Mouse (Mus musculus): ENCODE measurements around the gene Olfr323. TPM values are rescaled to one million over a fixed set of nuclear protein-coding genes. Genes with fewer than 3 reads are reported as not detected.

The Olfr323 gene
- polyA plus RNA-seq, 1 experiment: not detected

DNA sequence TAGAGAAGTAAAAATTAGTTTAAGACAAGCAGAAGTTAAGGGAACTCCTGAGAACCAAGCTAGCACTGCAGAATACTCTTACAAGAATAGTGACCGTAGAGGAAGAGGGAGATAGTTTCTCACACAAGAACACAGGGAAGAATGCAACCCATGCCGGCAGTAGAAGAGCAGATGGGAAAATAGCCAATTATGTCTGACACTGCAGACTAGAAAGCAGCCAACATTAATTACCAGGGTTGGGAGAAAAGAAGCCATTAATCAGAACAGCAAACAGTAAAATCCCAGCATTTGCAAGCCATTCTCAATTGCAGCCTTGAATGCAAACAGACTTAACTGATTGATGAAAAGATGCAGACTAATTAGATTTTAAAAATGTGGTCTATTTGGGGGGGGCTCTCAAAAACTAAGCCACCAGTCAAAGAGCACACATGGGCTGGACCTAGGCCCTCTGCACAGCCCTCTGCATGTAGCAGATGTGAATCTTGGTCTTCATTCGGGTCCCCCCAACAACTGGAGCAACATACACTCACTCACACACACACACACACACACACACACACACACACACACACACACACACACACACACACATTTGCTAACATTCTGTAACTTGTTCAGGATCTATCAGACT is 41.6 kb downstream of the Olfr323 start:
- Histone ChIP-seq H3K36me3 (ENCODE audit: control insufficient read depth, insufficient read depth) (no peaks in the 10 kb centered on the region), H3K27me3 (ENCODE audit: control insufficient read depth, insufficient read depth, insufficient read length) (no peaks in the 10 kb centered on the region), H3K4me2 (ENCODE audit: low read depth) (no peak overlapping the region), H3ac (ENCODE audit: control insufficient read depth, insufficient read length) (no peak overlapping the region), H3K4me3 (no peak overlapping the region), H3K79me2 (ENCODE audit: control insufficient read depth, insufficient read depth) (no peaks in the 10 kb centered on the region)
- TF ChIP-seq TCF12 (IDR thresholded peaks at IDR 0.05; ENCODE audit: insufficient read depth, poor library complexity, severe bottlenecking) (no peak), SRF (IDR thresholded peaks at IDR 0.05; ENCODE audit: control insufficient read depth, insufficient read length, low read depth) (no peak), POLR2AphosphoS2 (IDR thresholded peaks at IDR 0.05; ENCODE audit: insufficient read length, low read depth) (no peak), MYOG (IDR thresholded peaks at IDR 0.05; ENCODE audit: control insufficient read depth in 1 of 3, insufficient read depth in 1 of 3, insufficient read length in 2 of 3, low read depth in 2 of 3) (no peak), POLR2A (IDR thresholded peaks at IDR 0.05; ENCODE audit: insufficient read length, low read depth) (no peak), CEBPB (IDR thresholded peaks at IDR 0.05; ENCODE audit: insufficient read depth, poor library complexity, severe bottlenecking) (no peak), E2F4 (IDR thresholded peaks at IDR 0.05; ENCODE audit: insufficient read depth) (no peak), MAX (IDR thresholded peaks at IDR 0.05; ENCODE audit: low read depth) (no peak), TCF3 (IDR thresholded peaks at IDR 0.05; ENCODE audit: insufficient read length, low read depth) (no peak), USF1 (IDR thresholded peaks at IDR 0.05; ENCODE audit: low read depth) (no peak), MYOD1 (IDR thresholded peaks at IDR 0.05; ENCODE audit: control insufficient read depth in 1 of 3, insufficient read length in 2 of 3, low read depth in 2 of 3) (no peak), REST (IDR thresholded peaks at IDR 0.05; ENCODE audit: insufficient read depth, insufficient read length) (no peak)

DNA sequence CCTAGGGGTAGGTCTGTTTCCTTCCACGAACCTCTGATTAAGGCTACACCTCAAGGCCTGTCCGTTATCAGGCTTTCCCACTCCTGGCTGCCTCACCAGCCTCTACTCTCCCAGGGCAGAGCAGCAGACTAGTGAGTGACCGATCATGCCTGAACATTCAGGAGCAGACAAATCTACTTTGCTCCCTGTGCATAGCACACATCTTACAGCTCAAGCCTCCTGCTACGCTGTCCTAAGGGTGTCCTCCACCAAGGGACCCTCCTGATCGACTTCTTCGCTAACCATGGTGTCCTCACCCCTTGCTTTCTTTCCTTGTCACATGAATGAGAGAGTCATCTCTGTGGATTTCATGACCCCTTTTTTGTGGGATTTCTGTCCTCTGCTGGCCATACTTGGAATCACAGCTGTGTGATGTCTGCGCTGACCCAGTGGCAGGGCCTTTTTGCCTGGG is 42.4 kb downstream of the Olfr323 start:
- Histone ChIP-seq H3K36me3 (ENCODE audit: control insufficient read depth, insufficient read depth) (no peaks in the 10 kb centered on the region), H3K79me2 (ENCODE audit: control insufficient read depth, insufficient read depth) (no peaks in the 10 kb centered on the region), H3ac (ENCODE audit: control insufficient read depth, insufficient read length) (no peak overlapping the region), H3K4me3 (no peak overlapping the region), H3K27me3 (ENCODE audit: control insufficient read depth, insufficient read depth, insufficient read length) (no peaks in the 10 kb centered on the region), H3K4me2 (ENCODE audit: low read depth) (no peak overlapping the region)
- TF ChIP-seq CEBPB (IDR thresholded peaks at IDR 0.05; ENCODE audit: insufficient read depth, poor library complexity, severe bottlenecking): no peak

DNA sequence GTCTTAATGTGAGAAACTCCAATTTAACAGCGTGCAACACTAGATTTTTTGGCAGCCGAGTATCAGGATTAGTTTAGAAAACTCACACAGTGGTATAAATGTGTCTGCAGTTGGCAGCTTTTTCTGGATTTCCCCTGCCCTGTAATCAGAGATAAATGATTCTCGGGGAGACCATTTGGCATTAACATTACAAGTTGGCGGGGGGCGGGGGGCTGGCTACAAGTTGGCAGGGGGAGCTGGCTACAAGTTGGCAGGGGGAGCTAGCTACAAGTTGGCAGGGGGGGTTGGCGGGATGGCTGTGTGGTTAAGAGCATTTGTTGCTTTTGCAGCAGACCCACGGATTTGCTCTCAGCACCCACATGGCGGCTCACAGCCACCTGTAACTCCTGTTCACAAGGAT is 51.7 kb downstream of the Olfr323 start:
- no peak overlapping the region for H3K4me3 ChIP-seq
- TF ChIP-seq E2F4 (IDR thresholded peaks at IDR 0.05; ENCODE audit: insufficient read depth) (no peak), POLR2A (IDR thresholded peaks at IDR 0.05; ENCODE audit: insufficient read length, low read depth) (no peak), SRF (IDR thresholded peaks at IDR 0.05; ENCODE audit: control insufficient read depth, insufficient read length, low read depth) (no peak), CEBPB (IDR thresholded peaks at IDR 0.05; ENCODE audit: insufficient read depth, poor library complexity, severe bottlenecking) (no peak), TCF3 (IDR thresholded peaks at IDR 0.05; ENCODE audit: insufficient read length, low read depth) (no peak), TCF12 (IDR thresholded peaks at IDR 0.05; ENCODE audit: insufficient read depth, poor library complexity, severe bottlenecking) (no peak), MYOD1 (IDR thresholded peaks at IDR 0.05; ENCODE audit: control insufficient read depth in 1 of 3, insufficient read length in 2 of 3, low read depth in 2 of 3) (no peak), MYOG (IDR thresholded peaks at IDR 0.05; ENCODE audit: control insufficient read depth in 1 of 3, insufficient read depth in 1 of 3, insufficient read length in 2 of 3, low read depth in 2 of 3) (no peak), POLR2AphosphoS2 (IDR thresholded peaks at IDR 0.05; ENCODE audit: insufficient read length, low read depth) (no peak), MAX (IDR thresholded peaks at IDR 0.05; ENCODE audit: low read depth) (no peak), REST (IDR thresholded peaks at IDR 0.05; ENCODE audit: insufficient read depth, insufficient read length) (no peak), USF1 (IDR thresholded peaks at IDR 0.05; ENCODE audit: low read depth) (no peak)
- H3K4me2 ChIP-seq (ENCODE audit: low read depth): no peak overlapping the region
- H3ac ChIP-seq (ENCODE audit: control insufficient read depth, insufficient read length): no peak overlapping the region
- peaks cover 12% of the 10 kb centered on the region for H3K27me3 ChIP-seq (ENCODE audit: control insufficient read depth, insufficient read depth, insufficient read length)
- H3K79me2 ChIP-seq (ENCODE audit: control insufficient read depth, insufficient read depth): no peaks in the 10 kb centered on the region
- no peaks in the 10 kb centered on the region for H3K36me3 ChIP-seq (ENCODE audit: control insufficient read depth, insufficient read depth)

DNA sequence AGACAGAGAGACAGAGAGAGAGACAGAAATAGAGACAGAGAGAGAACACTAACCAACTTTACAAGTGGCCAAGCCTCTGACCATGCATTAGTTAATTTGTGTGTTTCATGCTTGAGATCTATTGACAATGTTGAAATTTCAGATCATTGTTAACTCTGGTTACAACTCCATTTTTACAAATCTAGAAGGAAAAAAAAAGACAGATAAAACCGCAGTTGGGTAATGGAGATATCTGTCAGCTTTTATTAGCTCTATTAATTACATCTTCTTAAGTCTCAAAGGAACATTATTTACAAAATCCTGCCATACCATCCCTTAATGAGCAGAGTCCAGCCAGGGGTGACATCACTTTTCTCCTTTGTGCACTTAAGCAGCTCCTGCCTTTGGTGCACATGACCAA is 52.9 kb downstream of the Olfr323 start, which contains the start of gene Olfr325:
Olfr325 (plus strand) TSS at position 301 of the 400 bp plus-strand sequence.
- H3K4me2 ChIP-seq (ENCODE audit: low read depth): no peak within 1 kb of the TSS
- no peak within 1 kb of the TSS for H3K4me3 ChIP-seq
- H3K79me2 ChIP-seq (ENCODE audit: control insufficient read depth, insufficient read depth): no peaks in the 10 kb centered on the region
- peaks cover 12% of the 10 kb centered on the region for H3K27me3 ChIP-seq (ENCODE audit: control insufficient read depth, insufficient read depth, insufficient read length)
- H3ac ChIP-seq (ENCODE audit: control insufficient read depth, insufficient read length): no peak within 1 kb of the TSS
- H3K36me3 ChIP-seq (ENCODE audit: control insufficient read depth, insufficient read depth): no peaks in the 10 kb centered on the region
- no peak for TF ChIP-seq MYOG (IDR thresholded peaks at IDR 0.05; ENCODE audit: control insufficient read depth in 1 of 3, insufficient read depth in 1 of 3, insufficient read length in 2 of 3, low read depth in 2 of 3)
- no peak for TF ChIP-seq POLR2A (IDR thresholded peaks at IDR 0.05; ENCODE audit: insufficient read length, low read depth)
- no peak for TF ChIP-seq E2F4 (IDR thresholded peaks at IDR 0.05; ENCODE audit: insufficient read depth)
- TF ChIP-seq MAX (IDR thresholded peaks at IDR 0.05; ENCODE audit: low read depth): no peak
- no peak for TF ChIP-seq MYOD1 (IDR thresholded peaks at IDR 0.05; ENCODE audit: control insufficient read depth in 1 of 3, insufficient read length in 2 of 3, low read depth in 2 of 3)
- TF ChIP-seq SRF (IDR thresholded peaks at IDR 0.05; ENCODE audit: control insufficient read depth, insufficient read length, low read depth): no peak

Other genes starting within 250 kb of the Olfr323 start
- not detected for gene 1810065E05Rik, start 209.4 kb downstream of the Olfr323 start, polyA plus RNA-seq (2012; fragmentation: generic; extraction: Trizol)
- not detected for gene Gm12253, start 197.9 kb downstream of the Olfr323 start, polyA plus RNA-seq (2012; fragmentation: generic; extraction: Trizol)
- gene Lypd9, start 177.6 kb downstream of the Olfr323 start, polyA plus RNA-seq (2012; fragmentation: generic; extraction: Trizol): not detected
- not detected for gene Olfr30, start 168.2 kb downstream of the Olfr323 start, polyA plus RNA-seq (2012; fragmentation: generic; extraction: Trizol)
- not detected for gene Olfr332, start 137.9 kb downstream of the Olfr323 start, polyA plus RNA-seq (2012; fragmentation: generic; extraction: Trizol)
- not detected for gene Olfr331, start 127.9 kb downstream of the Olfr323 start, polyA plus RNA-seq (2012; fragmentation: generic; extraction: Trizol)
- gene Olfr330, start 95.7 kb downstream of the Olfr323 start, polyA plus RNA-seq (2012; fragmentation: generic; extraction: Trizol): not detected
- gene Olfr329-ps, start 84.1 kb downstream of the Olfr323 start, polyA plus RNA-seq (2012; fragmentation: generic; extraction: Trizol): not detected
- not detected for gene Olfr328, start 74.9 kb downstream of the Olfr323 start, polyA plus RNA-seq (2012; fragmentation: generic; extraction: Trizol)
- gene Olfr224, start 59.9 kb downstream of the Olfr323 start, polyA plus RNA-seq (2012; fragmentation: generic; extraction: Trizol): not detected
- not detected for gene Olfr325, start 52.8 kb downstream of the Olfr323 start, polyA plus RNA-seq (2012; fragmentation: generic; extraction: Trizol)
- gene Olfr324, start 35.4 kb downstream of the Olfr323 start, polyA plus RNA-seq (2012; fragmentation: generic; extraction: Trizol): not detected
- not detected for gene 2210407C18Rik, start 14.4 kb downstream of the Olfr323 start, polyA plus RNA-seq (2012; fragmentation: generic; extraction: Trizol)
- gene Trim58, start 10.0 kb upstream of the Olfr323 start, polyA plus RNA-seq (2012; fragmentation: generic; extraction: Trizol): not detected
- not detected for gene Olfr322, start 28.3 kb upstream of the Olfr323 start, polyA plus RNA-seq (2012; fragmentation: generic; extraction: Trizol)
- gene Olfr320, start 50.6 kb upstream of the Olfr323 start, polyA plus RNA-seq (2012; fragmentation: generic; extraction: Trizol): not detected
- not detected for gene Olfr319, start 68.7 kb upstream of the Olfr323 start, polyA plus RNA-seq (2012; fragmentation: generic; extraction: Trizol)
- gene Olfr318, start 93.5 kb upstream of the Olfr323 start, polyA plus RNA-seq (2012; fragmentation: generic; extraction: Trizol): not detected
- gene Olfr317, start 108.7 kb upstream of the Olfr323 start, polyA plus RNA-seq (2012; fragmentation: generic; extraction: Trizol): not detected
- not detected for gene Olfr316, start 122.2 kb upstream of the Olfr323 start, polyA plus RNA-seq (2012; fragmentation: generic; extraction: Trizol)
- not detected for gene Olfr315, start 142.7 kb upstream of the Olfr323 start, polyA plus RNA-seq (2012; fragmentation: generic; extraction: Trizol)
- not detected for gene Olfr314, start 152.5 kb upstream of the Olfr323 start, polyA plus RNA-seq (2012; fragmentation: generic; extraction: Trizol)
- gene Fam183b, start 171.5 kb upstream of the Olfr323 start, polyA plus RNA-seq (2012; fragmentation: generic; extraction: Trizol): not detected
- not detected for gene Olfr313, start 184.5 kb upstream of the Olfr323 start, polyA plus RNA-seq (2012; fragmentation: generic; extraction: Trizol)
- not detected for gene Olfr312, start 198.7 kb upstream of the Olfr323 start, polyA plus RNA-seq (2012; fragmentation: generic; extraction: Trizol)
- gene Olfr311, start 208.8 kb upstream of the Olfr323 start, polyA plus RNA-seq (2012; fragmentation: generic; extraction: Trizol): not detected
- 2.0 TPM for gene Gm12258, start 216.7 kb upstream of the Olfr323 start, polyA plus RNA-seq (2012; fragmentation: generic; extraction: Trizol)
- gene 2810021J22Rik, start 236.7 kb upstream of the Olfr323 start, polyA plus RNA-seq (2012; fragmentation: generic; extraction: Trizol): 2.5 TPM

Data from myocyte (in vitro differentiated cells).